Mouse (Mus musculus): Measurements from ENCODE around the gene Llph. TPM values are rescaled to one million over a fixed set of nuclear protein-coding genes. Genes with fewer than 3 reads are reported as not detected.
"Not testable (repeated sequence)": the region's sequence is repeated elsewhere in the genome, so short reads cannot be mapped to it uniquely, and the experiment has no call there.

Llph gene
- total RNA-seq (2021): 10 to 100 TPM; 15.9 to 17.3 TPM
- long read RNA-seq, experiment 1, transcript Llph-201 (3 exons, 1,664 nt): major isoform, 31 of 40 reads
- long read RNA-seq, experiment 1, partial matches to known transcripts: 4 of 40 reads
- long read RNA-seq, experiment 1, other reads (novel, unspliced or antisense): 0 of 40 reads
- long read RNA-seq, experiment 2, transcript Llph-201 (3 exons, 1,664 nt): major isoform, 23 of 25 reads
- long read RNA-seq, experiment 2, partial matches to known transcripts: 0 of 25 reads
- long read RNA-seq, experiment 2, other reads (novel, unspliced or antisense): 1 of 25 reads

GRCm38 (mm10) chr10:120226871-120227661 lies at the start of gene Llph:
TSS of gene Llph (plus strand) at chr10:120227070.
- peak; percentile 89 for DNase-seq (ENCODE audit: low spot score)

DNA sequence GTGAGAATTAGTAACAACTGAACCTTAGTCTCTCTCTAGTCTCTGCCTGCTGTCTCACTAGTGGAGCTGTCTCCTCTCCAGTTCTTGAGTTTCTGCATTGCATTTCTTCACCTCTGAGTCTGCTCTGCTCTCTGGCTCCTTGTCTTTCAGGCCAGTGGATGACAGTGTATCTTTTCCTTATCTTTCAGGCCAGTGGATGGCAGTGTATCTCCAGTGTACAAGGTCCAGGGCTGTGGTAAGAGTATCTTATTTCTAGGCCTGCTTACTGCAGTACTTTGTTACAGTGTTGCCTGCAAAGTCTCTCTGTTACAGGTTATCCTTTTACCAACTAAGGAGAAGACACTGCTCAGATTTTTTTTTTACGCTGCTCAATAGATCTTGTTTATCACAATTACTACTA lies 44.0 kb upstream of the Llph start:
- DNase-seq (ENCODE audit: low spot score): peak; percentile 10

DNA sequence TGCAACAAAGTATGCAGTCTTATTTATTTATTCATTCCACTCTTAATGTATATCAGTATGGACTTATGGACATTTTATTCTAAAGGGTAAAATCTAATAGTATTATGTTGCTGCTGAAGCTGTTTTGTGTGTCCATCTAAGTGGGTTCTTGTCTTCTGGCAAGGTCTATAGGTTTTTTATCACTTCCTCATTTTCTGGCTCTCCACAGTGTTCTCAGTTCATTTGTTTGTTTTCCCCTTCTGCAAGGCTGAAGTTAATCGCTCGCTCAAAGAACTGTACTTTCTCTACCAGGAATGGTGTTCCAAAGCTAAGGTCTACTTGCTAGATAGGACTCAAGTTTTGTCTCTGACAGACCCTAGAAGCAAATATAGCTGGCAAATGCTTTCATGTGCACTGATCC lies 43.5 kb upstream of the Llph start:
- no peak for DNase-seq (ENCODE audit: low spot score)

DNA sequence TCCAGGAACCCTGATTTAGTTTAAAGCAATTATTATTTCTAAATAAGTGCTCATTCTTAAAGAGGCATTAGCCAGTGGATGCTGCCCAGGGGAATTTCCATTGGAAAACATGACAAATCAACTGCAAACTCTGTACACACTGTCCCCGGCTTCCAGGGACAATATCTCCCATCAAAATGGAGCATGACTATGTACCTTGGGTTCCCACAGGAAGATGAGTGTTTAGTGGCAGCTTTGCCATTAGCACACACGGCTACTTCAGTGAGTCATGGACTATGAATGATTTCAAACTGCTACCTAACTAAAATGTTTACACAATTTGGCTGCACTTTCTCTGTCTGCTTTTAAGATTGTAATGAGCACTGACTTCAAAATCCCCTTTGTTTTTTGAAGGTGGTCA lies 38.4 kb upstream of the Llph start:
- peak; percentile 27 for DNase-seq (ENCODE audit: low spot score)

DNA sequence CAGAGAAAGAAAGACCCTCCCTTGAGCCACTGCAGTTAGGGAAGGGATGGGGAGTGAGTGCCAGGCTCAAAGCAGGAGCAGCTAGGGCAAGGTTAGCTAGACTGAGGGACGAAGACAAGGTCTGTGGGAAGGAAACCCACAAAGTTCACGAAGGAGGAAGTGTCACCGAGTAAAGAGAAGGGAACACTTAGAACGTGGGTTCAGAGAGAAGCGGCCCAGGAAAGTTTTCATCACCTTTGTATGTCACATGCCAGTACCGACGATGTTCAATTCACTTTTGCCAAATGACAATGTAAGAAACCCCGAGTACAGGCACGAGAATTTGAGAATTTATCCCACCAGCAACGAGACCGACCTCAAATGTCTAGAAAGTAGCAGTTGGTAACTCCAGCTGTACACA lies 37.6 kb upstream of the Llph start:
- no peak for DNase-seq (ENCODE audit: low spot score)

- no peak for DNase-seq (ENCODE audit: low spot score)
Observed at GRCm38 (mm10) chr10:120189782-120190181, 37.1 kb upstream of the Llph start.

DNA sequence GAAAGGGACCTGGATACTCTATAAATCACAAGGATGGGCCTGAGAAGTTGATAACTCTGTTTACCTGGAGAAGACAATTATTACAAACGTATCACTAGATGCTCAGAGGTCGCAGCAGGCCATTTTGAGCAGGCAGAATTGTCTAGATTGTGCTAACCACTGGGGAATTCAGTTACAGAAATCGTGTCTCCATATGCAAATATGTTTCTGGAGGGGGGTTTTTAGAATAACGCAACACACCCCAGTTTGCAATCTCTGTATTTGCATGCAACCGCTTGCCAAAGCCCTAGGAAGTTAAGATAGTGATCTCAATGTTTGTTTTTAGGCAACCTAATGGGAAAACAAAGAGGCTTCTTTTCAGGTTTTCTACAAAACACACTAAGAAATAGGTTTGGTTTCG lies 35.7 kb upstream of the Llph start:
- no peak for DNase-seq (ENCODE audit: low spot score)

DNA sequence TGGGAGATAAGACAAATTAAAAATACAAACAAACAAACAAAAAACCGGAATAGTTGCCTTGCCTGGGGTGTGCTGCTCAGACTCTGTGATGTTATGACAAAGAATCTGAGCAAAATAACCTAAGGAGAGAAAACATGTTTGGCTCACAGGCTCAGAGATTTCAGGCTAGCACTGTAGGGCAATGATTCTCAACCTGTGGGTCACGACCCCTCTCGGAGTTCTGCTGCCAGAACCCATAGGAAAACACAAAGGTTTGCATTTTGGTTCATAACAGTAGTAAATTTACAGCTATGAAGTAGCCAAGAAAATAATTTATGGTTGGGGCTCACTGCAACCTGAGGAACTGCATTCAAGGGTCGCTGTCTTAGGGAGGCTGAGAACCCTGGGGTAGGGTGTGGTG lies 34.6 kb upstream of the Llph start:
- DNase-seq (ENCODE audit: low spot score): no peak

- DNase-seq (ENCODE audit: low spot score): no peak
Observed at GRCm38 (mm10) chr10:120193255-120193654, 33.6 kb upstream of the Llph start.

GRCm38 (mm10) chr10:120197061-120197835 lies 29.6 kb upstream of the Llph start:
- no peak for DNase-seq (ENCODE audit: low spot score)

- DNase-seq (ENCODE audit: low spot score): peak; percentile 83
Observed at GRCm38 (mm10) chr10:120201131-120201921, 25.5 kb upstream of the Llph start, which contains the start of gene Tmbim4. TSS of gene Tmbim4 (plus strand) at chr10:120201590.

DNA sequence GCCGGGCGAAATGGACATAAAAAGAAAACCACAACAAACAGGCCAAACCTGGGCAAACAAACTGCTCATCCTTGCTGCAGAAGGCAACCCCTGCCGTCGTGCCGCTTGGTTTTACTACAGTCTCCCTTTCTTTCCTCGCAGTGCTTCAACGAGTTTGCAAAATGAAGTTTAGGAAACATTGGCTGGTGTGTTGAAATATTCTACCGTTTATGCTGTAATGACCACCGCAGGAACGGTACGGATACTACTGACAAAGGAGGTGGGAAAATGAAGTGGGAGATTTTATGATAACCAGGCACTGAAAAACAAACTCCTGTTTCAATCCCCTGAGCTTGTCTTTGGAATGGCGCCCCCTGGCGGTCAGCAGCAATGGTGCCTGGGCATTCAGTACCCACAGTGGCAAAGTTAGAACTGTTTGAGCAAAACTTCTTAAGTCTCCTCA lies 24.9 kb upstream of the Llph start, which contains the start of gene Irak3:
Irak3 (minus strand) TSS at position 170 of the 442 bp plus-strand sequence.
- peak; percentile 82 for DNase-seq (ENCODE audit: low spot score)

GRCm38 (mm10) chr10:120202467-120203250 lies 24.2 kb upstream of the Llph start:
- no peak for DNase-seq (ENCODE audit: low spot score)

DNA sequence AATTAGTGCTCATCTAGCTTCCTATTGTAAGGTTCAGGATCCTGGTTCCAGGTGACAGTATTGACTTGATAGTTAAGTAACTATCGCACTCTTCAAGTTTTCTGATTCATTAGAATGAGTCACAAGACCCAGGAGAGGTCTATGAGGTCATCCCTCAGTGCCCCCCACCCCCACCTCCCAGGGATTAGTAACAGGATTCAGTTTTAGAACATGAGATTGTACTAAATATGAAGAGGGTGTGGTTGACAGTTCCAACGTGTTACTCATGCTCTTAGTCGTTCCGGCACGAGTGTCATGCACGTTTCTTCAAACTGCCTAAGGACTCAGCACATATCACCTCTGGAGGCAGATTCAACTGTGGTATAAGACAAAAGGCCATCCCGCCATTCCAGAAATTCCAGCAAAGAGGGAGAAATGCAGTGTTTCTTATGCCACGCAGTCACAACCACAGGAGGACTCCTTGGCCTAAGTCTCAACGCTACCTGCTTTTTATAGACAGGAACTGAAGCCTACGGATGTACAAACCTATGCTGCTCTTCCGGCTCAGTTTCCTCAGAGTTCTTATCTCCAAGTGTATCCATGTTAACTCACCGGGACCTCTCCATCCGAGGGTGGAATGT lies 22.2 kb upstream of the Llph start:
- no peak for DNase-seq (ENCODE audit: low spot score)

GRCm38 (mm10) chr10:120208015-120208414 lies 18.9 kb upstream of the Llph start:
- DNase-seq (ENCODE audit: low spot score): no peak

DNA sequence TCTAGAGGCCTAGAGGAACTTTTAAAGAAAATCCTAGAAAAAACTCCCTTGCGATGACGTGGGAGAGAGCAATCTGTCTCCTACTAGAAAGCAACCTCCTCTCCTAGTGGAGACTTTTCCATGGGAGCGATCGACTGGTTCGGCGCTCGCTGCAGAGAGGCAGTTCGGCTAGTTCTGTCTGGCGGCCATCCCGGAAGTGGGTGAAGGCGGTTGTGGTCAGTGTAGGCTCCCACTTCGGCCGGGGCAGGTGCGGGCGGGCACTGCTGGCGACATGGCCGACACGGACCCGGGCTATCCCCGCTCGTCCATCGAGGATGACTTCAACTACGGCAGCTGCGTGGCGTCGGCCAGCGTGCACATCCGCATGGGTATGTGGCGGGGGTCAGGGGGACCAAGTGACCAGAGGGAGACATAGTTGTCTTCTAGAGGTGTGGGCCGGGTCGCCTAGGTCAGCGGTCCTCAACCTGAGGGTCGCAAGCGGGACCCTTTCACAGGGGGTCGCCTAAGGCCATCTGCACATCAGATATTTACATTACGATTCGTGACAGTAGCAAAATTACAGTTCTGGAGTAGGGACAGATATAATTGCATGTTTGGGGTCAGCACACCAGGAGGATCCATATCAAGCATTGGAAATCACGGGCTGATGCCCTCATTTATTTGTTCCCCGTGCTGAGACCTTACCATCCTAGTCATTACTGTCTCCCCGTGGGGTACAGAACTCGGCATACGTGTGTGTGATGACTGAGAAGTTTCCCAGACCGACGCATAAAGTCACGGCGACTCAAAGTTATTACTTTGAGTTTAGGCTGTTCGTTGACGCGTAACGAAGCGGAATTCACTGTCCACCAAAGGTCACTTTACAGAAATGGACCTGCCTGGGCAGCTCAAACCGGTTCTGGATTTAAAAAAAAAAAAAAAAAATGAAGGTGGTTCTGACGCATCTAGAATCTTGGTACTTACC lies 18.0 kb upstream of the Llph start:
- peak; percentile 91 for DNase-seq (ENCODE audit: low spot score)

GRCm38 (mm10) chr10:120209539-120209925 lies 17.3 kb upstream of the Llph start:
- DNase-seq (ENCODE audit: low spot score): no peak

DNA sequence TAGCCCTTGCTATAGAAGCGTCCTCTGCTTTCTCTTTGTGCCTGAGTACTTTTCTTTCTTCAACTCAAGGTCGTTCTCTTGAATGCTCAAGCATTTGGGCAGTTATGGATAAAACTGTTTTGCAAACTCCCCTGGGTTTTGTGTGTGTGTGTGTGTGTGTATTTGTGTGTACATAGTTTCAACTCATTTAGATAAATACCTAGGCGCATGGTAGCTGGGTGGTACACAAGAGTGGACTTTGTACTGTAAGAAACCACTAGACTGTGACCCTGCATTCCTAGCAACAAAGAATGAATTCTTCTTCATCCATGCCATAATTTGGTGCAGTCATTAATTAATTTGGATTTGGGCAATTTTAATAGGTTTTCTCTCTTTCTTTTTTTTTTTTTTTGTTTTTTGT lies 16.8 kb upstream of the Llph start:
- DNase-seq (ENCODE audit: low spot score): no peak

DNA sequence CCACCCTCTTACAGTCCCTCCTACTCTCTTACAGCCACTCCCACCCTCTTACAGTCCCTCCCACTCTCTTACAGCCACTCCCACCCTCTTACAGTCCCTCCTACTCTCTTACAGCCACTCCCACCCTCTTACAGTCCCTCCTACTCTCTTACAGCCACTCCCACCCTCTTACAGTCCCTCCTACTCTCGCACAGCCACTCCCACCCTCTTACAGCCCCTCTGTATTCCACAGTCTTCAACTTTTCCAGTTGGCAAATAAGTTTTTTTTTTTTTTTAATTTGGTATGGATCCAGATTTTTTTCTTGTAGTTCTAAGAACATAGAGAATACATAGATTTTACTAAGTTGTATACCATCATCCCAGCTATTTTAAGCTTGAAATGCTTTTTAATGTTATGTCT lies 9.8 kb upstream of the Llph start:
- DNase-seq (ENCODE audit: low spot score): not testable (repeated sequence)

Measured in gastrocnemius, adult 18-20 months (tissue).